Mouse (Mus musculus): ENCODE measurements at regions not wholly inside any gene's neighbourhood (a gene's known extent, or its start where the extent isn't known, plus 50 kb on each side); places are given as distances from the start of the nearest gene placed in this dataset.

DNA sequence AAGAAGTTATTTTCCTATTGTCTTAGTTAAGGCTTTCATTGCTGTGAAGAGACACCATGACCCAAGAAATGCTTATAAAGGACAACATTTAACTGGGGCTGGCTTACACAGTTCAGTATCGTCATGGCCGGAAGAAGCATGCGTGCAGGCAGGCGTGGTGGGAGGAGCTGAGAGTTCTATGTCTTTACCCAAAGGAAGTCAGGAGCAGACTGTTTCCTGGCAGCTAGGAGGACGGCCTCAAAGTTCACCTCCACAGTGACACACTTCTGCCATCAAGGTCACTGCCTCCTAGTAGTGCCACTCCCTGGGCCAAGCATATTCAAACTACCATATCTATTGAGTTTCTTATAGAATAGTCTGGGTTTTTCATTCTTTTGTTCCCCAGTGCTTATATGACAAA lies 148.4 kb upstream of the Tbca start:
- TF ChIP-seq GATA1 (IDR thresholded peaks at IDR 0.05; ENCODE audit: borderline replicate concordance, low read length) (no peak), FLI1 (IDR thresholded peaks at IDR 0.05; ENCODE audit: low read length) (no peak)
